Mouse (Mus musculus) limb, embryonic 15.5 days (tissue): ENCODE measurements at regions not wholly inside any gene's neighbourhood (a gene's known extent, or its start where the extent isn't known, plus 50 kb on each side); places are given as distances from the start of the nearest gene placed in this dataset.
"Not testable (repeated sequence)": the region's sequence is repeated elsewhere in the genome, so short reads cannot be mapped to it uniquely, and the experiment has no call there.

Experiments
- ATAC-seq: fragments of 200-750 bp; cut with Nextera tagmentation; 2 replicates; pipeline ENCODE4 v1.8.0; 2017; ENCODE audit warnings: low read depth, moderate TSS enrichment; ENCODE audit not compliant: insufficient number of reproducible peaks, low FRiP score, low TSS enrichment
- H3K27ac ChIP-seq: fragments of 300-500 bp; sonication (generic); 2 replicates; pipeline ENCODE4 v1.5.1; 2015; ENCODE audit warnings: moderate library complexity, mild to moderate bottlenecking, inconsistent platforms
- H3K27me3 ChIP-seq: fragments of 300-500 bp; sonication (generic); 2 replicates; pipeline ENCODE4 v1.6.1; 2015; ENCODE audit warnings: inconsistent platforms
- H3K36me3 ChIP-seq: fragments of 300-500 bp; sonication (generic); 2 replicates; pipeline ENCODE4 v1.6.1; 2015; ENCODE audit warnings: inconsistent platforms
- H3K4me1 ChIP-seq: fragments of 300-500 bp; sonication (generic); 2 replicates; pipeline ENCODE4 v1.6.1; 2015; ENCODE audit warnings: inconsistent platforms
- H3K4me2 ChIP-seq: fragments of 300-500 bp; sonication (generic); 2 replicates; pipeline ENCODE4 v1.6.1; 2015; ENCODE audit warnings: mild to moderate bottlenecking, inconsistent platforms
- H3K4me3 ChIP-seq: fragments of 300-500 bp; sonication (generic); 2 replicates; pipeline ENCODE4 v1.5.1; 2015; ENCODE audit warnings: mild to moderate bottlenecking, inconsistent platforms
- H3K9ac ChIP-seq: fragments of 300-500 bp; sonication (generic); 2 replicates; pipeline ENCODE4 v1.6.1; 2015; ENCODE audit warnings: inconsistent platforms
- H3K9me3 ChIP-seq: fragments of 300-500 bp; sonication (generic); 2 replicates; pipeline ENCODE4 v1.6.1; 2016; ENCODE audit warnings: inconsistent platforms
- WGBS: fragments of 180-500 bp; shearing (Covaris S2); methylation state at CpG from one replicate; pipeline ENCODE4 v1.1.7; 2015; 5-methylcytosine and 5-hydroxymethylcytosine counted together

DNA sequence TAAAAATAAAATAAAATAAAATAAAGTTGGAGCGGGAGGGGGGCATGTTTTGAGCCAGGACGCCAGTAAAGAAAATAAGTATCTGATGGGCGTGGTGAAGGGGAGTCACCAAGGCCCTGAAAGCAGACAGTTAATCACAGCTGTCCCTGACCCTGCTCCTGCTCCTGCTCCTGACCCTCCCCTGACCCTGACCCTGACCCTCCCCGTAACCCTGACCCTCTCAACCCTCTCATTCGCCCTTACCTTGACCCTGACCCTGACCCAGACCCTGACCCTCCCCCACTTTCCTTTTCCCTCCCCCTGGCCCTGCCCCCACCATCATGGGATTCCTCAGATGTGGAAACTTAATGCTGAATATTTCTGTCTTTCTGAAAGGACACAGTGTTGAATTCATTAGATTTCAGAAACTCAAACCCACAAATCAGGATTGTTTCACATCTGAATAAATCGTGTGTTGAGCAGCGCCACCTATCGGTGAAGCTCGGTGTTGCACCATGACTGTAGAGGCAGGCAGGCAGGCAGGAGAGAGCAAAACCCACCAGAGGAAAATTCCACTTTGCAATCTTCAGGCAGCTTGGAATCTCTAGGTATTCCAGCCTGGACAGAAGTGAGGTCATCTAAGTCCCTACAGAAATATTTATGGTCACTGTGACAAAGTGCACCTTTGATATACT lies 145.9 kb upstream of the Rhobtb1 start:
- ATAC-seq = no peak
- H3K9ac ChIP-seq = no peak overlapping the region
- H3K27me3 ChIP-seq = no peaks in the 10 kb centered on the region
- H3K9me3 ChIP-seq = no peaks in the 10 kb centered on the region
- H3K36me3 ChIP-seq = no peaks in the 10 kb centered on the region
- H3K4me3 ChIP-seq = no peak overlapping the region
- H3K4me1 ChIP-seq = peaks cover 5% of the 10 kb centered on the region; the same call in 1 of the 2 replicates
- no peak overlapping the region for H3K4me2 ChIP-seq
- no peak overlapping the region for H3K27ac ChIP-seq
- WGBS = 45% methylated on average over 9 of the region's 9 CpGs

DNA sequence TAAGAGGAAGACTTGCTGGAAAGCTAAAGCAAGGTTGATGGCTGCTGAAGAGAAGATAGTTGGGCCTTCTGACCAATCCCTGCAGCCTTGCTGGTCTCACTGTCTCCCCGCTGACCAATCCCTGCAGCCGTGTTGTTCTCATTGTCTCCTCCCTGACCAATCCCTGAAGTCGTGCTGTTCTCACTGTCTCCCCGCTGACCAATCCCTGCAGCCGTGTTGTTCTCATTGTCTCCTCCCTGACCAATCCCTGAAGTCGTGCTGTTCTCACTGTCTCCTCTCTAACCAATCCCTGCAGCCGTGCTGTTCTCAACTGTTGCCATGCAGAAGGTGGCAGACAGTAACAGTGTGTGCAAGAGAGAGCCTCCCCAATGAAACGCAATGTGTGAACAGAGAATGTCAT lies 142.6 kb upstream of the Rhobtb1 start:
- H3K27ac ChIP-seq, H3K4me3 ChIP-seq, H3K27me3 ChIP-seq, ATAC-seq, H3K9ac ChIP-seq, H3K4me2 ChIP-seq, H3K9me3 ChIP-seq, H3K36me3 ChIP-seq, H3K4me1 ChIP-seq: not testable (repeated sequence)
- WGBS = 87% methylated on average over 8 of the region's 8 CpGs

DNA sequence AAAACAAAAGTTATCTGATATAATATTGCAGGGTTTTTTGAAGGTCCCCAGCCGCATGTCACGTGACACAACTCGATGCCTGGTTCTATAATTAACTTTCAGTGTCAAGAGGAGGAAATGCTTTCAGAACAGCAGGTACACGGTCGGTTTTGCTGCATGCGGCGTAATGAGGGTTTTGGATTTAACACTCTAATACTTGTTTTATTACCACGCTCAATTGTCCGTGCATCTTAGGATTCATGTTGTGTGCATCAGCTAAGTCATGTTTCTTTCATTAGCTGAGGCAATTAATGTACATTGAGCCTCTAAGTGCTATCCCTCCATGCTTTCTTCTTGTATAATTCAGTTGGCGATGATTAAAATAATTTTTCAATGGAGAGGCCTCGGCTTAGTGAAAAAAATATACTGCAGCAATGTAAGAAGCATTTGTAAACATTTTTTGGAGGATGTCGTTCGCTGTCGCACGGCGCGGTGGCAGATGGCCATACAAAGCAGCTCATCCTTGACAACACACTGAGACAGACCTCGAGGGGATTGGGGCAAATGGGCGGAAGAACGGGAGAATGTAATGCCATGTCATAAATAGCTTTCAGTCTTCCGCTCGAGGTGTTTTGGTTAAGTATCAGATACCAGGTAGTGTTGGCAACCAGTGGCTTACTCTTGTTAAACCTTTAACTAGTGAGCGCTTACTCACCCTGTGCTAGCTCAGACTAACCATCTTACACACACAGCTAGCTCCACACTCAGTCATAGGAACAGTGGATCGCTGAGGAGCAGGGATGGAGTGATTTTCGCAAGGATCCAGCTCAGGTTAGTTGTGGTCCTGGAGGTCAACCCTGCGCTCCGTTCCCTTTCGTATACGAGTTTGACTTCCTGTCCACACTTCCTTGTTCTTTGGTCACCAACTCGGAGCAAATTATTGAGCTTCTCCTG lies 130.2 kb upstream of the Rhobtb1 start:
- Histone ChIP-seq H3K9ac (no peak overlapping the region), H3K4me1 (no peaks in the 10 kb centered on the region), H3K9me3 (no peaks in the 10 kb centered on the region), H3K27ac (no peak overlapping the region), H3K27me3 (no peaks in the 10 kb centered on the region), H3K4me3 (no peak overlapping the region), H3K36me3 (no peaks in the 10 kb centered on the region), H3K4me2 (no peak overlapping the region)
- no peak for ATAC-seq
- 72% methylated on average over 30 of the region's 30 CpGs for WGBS

DNA sequence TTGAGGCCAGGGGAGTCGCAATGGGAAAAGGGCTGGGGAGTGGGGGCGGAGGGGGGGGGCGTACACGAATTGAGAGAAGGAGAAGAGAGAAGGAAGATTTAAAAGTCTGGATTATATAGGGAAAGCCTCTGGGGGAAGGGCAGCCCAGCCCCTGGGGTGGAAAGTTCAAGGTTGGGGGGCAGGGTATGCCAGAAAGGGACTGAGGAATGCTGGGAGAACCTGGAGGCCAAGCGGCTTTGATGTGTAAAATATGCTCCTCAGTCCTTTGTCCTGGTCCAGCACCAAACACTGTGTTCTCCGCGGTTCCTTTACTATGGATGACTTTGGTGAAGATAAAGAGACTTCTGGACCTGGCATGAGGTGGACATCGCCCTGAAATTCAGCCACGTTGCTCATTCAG lies 117.8 kb upstream of the Rhobtb1 start:
- WGBS = 79% methylated on average over 9 of the region's 9 CpGs
- H3K4me1 ChIP-seq = no peaks in the 10 kb centered on the region
- no peaks in the 10 kb centered on the region for H3K36me3 ChIP-seq
- H3K4me2 ChIP-seq = no peak overlapping the region
- ATAC-seq = no peak
- H3K9me3 ChIP-seq = no peaks in the 10 kb centered on the region
- no peak overlapping the region for H3K4me3 ChIP-seq
- no peaks in the 10 kb centered on the region for H3K27me3 ChIP-seq
- no peak overlapping the region for H3K27ac ChIP-seq
- no peak overlapping the region for H3K9ac ChIP-seq

DNA sequence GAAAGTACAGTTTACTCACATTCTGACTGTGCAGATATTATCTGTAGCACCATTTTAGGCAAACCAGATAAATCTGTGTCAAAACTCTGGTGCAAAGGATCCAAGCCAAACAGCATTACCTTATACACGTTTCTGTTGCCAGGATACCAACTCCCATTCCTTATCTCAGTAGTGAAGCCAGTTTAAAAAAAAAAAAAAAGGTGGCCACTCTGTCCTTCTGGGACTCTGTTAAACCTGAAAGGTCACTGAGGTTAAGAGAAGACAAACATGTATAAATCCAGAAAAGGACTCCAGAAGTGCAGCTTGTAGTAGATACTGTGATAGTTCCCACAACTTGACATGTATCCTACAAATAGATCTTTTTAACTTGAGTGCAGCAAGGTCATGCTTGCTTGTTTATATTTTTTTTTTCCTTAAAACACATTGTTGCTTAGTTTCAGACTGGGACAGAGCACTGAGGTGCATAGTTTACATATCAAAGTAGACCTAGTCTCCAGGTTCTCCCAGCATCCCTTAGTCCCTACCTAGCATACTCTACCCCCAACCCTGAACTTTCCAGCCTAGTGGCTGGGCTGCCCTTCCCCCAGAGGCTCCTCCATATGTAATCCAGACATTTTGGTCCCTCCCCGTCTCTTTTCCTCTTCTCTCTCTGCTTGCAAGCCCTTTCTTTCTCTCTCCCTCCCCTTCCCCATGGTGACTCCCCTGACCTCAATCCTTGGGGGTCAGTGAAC lies 116.7 kb upstream of the Rhobtb1 start:
- Histone ChIP-seq H3K27me3 (no peaks in the 10 kb centered on the region), H3K9me3 (no peaks in the 10 kb centered on the region), H3K9ac (no peak overlapping the region), H3K27ac (no peak overlapping the region), H3K4me2 (no peak overlapping the region), H3K4me3 (no peak overlapping the region), H3K4me1 (no peaks in the 10 kb centered on the region), H3K36me3 (no peaks in the 10 kb centered on the region)
- WGBS = 67% methylated on average over 2 of the region's 2 CpGs
- no peak for ATAC-seq

DNA sequence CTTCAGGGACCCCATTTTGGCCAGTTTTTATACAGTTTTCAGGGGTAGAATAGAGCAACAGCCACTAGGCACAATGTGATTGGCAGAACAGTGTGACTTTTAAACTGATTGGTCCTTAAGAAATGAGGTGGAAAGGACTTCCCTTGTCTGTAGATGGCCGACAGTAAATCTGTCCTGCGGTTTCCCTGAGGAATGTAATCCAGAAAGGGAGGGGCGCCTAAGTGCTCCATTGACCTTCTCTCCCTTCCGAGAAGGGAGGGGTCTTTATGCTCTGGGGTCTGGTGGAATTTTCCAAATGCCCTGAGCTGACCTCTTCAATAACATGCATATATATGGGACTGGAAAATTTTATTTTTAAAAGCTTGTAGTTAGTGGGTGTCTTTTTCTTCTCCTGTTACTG lies 115.7 kb upstream of the Rhobtb1 start:
- H3K4me3 ChIP-seq, H3K36me3 ChIP-seq, H3K9me3 ChIP-seq, H3K4me1 ChIP-seq, ATAC-seq, H3K27ac ChIP-seq, H3K4me2 ChIP-seq, H3K27me3 ChIP-seq, H3K9ac ChIP-seq: not testable (repeated sequence)
- WGBS = 82% methylated on average over 4 of the region's 4 CpGs

DNA sequence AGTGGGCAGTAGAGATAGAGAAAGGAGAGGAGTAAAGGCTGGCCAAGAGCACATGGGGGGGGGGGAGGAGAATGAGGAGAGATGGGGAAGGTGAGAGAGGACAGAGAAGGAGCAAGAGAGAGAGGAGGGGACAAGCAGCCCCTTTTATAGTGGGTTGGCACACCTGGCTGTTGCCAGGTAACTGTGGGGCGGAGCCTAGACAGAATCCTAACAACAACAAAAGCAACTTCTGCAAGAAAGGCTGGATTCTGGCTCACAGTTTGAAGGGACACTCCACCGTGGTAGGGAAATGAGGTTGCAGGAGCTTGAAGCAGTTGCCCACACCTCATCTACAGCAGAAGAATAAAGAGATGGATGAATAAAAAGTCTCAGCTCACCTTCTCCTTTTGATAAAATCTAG lies 115.1 kb upstream of the Rhobtb1 start:
- Histone ChIP-seq H3K36me3 (no peaks in the 10 kb centered on the region), H3K4me2 (no peak overlapping the region), H3K4me3 (no peak overlapping the region), H3K9me3 (no peaks in the 10 kb centered on the region), H3K9ac (no peak overlapping the region), H3K27ac (no peak overlapping the region), H3K27me3 (no peaks in the 10 kb centered on the region), H3K4me1 (no peaks in the 10 kb centered on the region)
- ATAC-seq = no peak
- WGBS = 89% methylated on average over 2 of the region's 2 CpGs

DNA sequence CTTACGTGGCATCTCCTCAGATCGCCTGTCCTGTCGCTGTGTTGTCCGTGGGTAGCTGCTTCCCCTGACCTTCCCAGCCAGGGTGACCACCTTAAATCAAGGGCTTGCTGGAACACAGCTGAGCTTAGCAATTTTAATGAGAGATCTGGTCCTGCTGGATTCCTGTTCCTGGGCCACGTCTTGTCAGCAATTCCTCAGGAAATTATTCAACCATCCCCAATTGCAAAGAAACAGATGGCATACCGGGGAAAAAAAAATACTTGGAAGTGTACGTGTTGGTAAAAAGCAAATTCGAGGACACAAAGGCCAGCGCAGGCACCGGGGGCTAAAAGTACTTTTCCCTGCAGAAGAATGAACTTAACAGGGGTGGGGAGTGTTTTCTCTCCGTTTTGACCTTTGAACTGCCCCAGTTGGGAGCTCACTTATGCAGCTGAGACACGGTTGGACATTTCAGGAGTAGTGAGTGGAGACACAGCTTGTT lies 107.0 kb upstream of the Rhobtb1 start:
- Histone ChIP-seq H3K4me1 (peaks cover 25% of the 10 kb centered on the region), H3K4me2 (no peak overlapping the region), H3K27ac (peak overlapping the region; percentile 67), H3K4me3 (no peak overlapping the region), H3K36me3 (no peaks in the 10 kb centered on the region), H3K9ac (no peak overlapping the region), H3K9me3 (no peaks in the 10 kb centered on the region), H3K27me3 (no peaks in the 10 kb centered on the region)
- no peak for ATAC-seq
- 15% methylated on average over 12 of the region's 12 CpGs for WGBS

DNA sequence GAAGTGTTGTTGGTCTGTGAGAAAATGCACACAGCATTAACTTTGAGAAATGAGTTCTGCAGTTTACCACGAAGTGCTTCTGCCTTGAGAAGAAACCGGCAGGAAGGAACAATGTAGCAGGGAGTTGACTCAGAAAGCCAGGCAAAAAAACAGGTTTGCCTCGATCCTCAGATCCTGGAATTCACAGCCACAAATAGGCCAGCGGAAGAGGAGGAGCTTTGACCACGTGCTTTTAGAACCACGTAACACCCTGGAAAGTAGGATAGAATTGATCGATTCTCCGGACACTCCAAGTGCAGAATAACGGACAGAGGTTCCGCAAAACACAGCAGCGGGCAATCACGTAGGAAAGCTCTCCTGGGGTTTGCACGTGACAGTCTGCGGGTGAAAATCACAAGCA lies 106.0 kb upstream of the Rhobtb1 start:
- H3K27me3 ChIP-seq = no peaks in the 10 kb centered on the region
- 0 out of 2 replicates have a peak overlapping the region, but pooled peaks have one; percentile 4 for H3K4me2 ChIP-seq
- no peaks in the 10 kb centered on the region for H3K36me3 ChIP-seq
- WGBS = 50% methylated on average over 14 of the region's 14 CpGs
- peaks cover 25% of the 10 kb centered on the region for H3K4me1 ChIP-seq
- peak overlapping the region; percentile 60 for H3K27ac ChIP-seq
- no peaks in the 10 kb centered on the region for H3K9me3 ChIP-seq
- no peak overlapping the region for H3K4me3 ChIP-seq
- ATAC-seq = no peak
- H3K9ac ChIP-seq = no peak overlapping the region

DNA sequence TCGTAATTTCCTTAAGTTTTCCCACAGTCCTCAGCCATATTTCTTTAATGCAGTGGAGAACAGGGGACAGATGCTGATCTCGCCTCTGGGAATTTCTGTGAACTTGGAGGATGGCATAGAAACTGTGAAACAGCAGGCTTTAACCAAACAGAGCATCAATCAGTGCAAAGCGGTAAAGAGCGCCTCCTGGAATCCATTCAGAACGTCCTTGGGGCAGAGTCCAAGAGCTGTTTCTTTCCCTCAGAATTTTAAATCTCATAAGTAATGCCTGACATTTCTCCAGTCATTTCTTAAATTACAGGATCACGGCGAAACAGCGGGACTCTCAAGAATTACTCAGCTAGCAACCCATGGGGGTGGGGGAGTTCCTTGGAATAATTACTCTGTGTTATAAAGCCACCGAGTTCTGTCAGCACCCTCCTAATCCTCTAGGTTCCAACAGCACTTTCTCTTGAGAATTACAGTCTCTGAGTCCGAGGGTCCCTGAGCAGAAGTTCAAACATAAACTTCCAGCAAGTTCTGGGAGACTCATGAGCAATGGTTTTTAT lies 105.2 kb upstream of the Rhobtb1 start:
- Histone ChIP-seq H3K9ac (no peak overlapping the region), H3K4me3 (no peak overlapping the region), H3K4me1 (peaks cover 25% of the 10 kb centered on the region), H3K4me2 (peak overlapping the region; percentile 4; the same call in 1 of the 2 replicates), H3K27me3 (no peaks in the 10 kb centered on the region), H3K9me3 (no peaks in the 10 kb centered on the region), H3K27ac (0 out of 2 replicates have a peak overlapping the region, but pooled peaks have one; percentile 2), H3K36me3 (no peaks in the 10 kb centered on the region)
- ATAC-seq = no peak
- WGBS = 9% methylated on average over 10 of the region's 10 CpGs

DNA sequence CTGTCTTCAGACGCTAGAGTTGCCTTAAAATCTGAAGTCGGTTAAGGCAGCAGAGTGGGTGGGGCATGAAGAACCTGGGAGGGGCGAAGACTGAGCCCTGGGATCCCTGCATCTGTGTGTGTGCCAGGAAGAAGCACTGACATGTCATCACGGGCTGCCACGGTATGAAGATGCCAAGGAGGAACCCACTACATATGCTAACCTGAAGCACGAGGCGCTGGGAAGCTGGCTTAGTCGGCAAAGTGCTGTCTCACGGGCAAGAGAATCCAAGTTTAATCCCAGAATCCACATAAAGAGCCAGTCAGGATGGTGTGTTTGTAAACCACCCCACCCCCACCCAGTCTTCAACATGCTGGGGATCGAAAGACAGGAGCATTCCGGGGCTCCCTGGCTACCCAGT lies 73.2 kb upstream of the Rhobtb1 start:
- Histone ChIP-seq H3K4me1 (no peaks in the 10 kb centered on the region), H3K4me2 (no peak overlapping the region), H3K4me3 (no peak overlapping the region), H3K9ac (no peak overlapping the region), H3K27ac (no peak overlapping the region), H3K27me3 (no peaks in the 10 kb centered on the region), H3K36me3 (no peaks in the 10 kb centered on the region), H3K9me3 (no peaks in the 10 kb centered on the region)
- 72% methylated on average over 11 of the region's 11 CpGs for WGBS
- ATAC-seq = no peak
